Mouse (Mus musculus) fibroblast of lung, adult 2 months (primary cell): ENCODE results near the gene Lrrk1.

Source experiments
- DNase-seq: peaks from one replicate; pipeline ENCODE4 v3.0.0-alpha.2; 2011; ENCODE audit warnings: low read depth

Lrrk1 gene

GRCm38 (mm10) chr7:66301486-66301885, 86.7 kb downstream of the Lrrk1 start:
- DNase-seq: no peak

- DNase-seq: no peak
Measured at GRCm38 (mm10) chr7:66300680-66301079, 87.5 kb downstream of the Lrrk1 start.

DNA sequence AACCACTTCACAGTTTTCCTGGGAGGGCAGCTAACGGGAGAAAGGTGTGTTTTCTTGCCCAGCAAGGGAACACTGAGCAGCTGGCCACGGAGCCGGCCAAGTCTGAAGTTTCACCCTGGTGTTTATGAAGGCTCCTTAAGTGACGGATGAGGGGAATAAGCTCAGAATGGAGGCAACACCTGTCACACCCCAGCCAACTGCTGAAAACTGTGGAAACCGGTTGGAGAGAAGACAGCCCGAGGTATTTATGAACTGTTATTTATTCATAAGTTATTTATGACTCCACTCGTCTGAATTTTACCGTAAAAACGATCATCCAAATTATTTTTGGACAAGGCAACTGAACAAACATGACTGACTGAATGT, 90.5 kb downstream of the Lrrk1 start:
- no peak for DNase-seq

DNA sequence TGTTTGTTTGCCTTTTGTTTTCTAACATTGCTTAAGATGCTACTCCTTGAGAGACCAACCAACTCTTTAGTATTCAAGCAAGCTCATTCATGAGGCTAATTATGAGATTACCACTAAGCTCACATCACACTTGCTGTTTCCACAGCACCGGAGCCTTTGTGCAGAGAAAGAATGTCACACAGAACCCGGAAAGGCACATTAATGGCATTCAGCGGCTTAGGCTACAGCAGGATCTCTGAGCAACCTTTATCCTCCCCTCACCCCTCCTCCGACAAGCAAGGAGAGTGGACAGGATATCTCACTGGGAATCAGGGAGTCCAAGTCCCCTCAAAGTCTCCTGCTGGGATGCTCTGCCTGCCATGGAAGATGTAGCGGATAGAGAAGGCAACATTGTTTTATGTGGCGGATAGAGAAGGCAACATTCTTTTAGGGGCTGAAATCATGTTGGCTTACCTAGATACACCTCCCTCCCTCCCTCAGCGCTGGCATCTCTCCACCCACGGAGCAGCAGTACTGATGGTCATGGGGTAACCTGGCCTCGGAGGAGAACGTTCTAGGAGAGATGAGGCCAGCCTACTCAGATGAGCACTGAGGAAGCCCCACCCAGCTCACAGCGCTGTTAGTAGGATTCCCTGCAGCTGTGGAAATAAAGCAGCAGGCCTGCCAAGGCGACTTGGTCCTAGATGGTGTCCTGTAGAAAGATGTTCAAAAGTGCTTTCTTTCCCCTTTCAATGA, 91.1 kb downstream of the Lrrk1 start:
- no peak for DNase-seq

GRCm38 (mm10) chr7:66292552-66293376, 95.4 kb downstream of the Lrrk1 start:
- peak; percentile 51 for DNase-seq

GRCm38 (mm10) chr7:66292010-66292409, 96.1 kb downstream of the Lrrk1 start:
- no peak for DNase-seq

- DNase-seq: no peak
Measured at GRCm38 (mm10) chr7:66282984-66283612, 105.1 kb downstream of the Lrrk1 start.

GRCm38 (mm10) chr7:66282265-66282664, 105.9 kb downstream of the Lrrk1 start:
- DNase-seq: no peak

- DNase-seq: no peak
Measured at GRCm38 (mm10) chr7:66278001-66278400, 110.1 kb downstream of the Lrrk1 start.

GRCm38 (mm10) chr7:66273494-66273893, 114.7 kb downstream of the Lrrk1 start:
- no peak for DNase-seq

DNA sequence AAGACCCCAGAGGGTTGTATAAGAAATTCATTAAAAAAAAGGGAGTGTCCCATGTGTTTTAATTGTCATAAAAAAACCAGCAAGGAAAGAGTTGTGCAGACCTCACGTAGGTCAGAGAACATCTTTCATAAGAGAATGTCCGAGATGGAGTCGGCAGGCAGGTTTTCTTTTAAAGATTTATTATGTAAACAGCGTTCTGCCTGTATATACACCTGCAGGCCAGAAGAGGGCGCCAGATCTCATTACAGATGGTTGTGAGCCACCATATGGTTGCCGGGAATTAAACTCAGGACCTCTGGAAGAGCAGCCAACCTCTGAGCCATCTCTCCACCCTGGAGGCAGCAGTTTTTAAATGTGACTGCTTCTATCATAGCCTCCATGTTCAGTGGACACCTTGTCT, 116.9 kb downstream of the Lrrk1 start:
- DNase-seq: no peak

DNA sequence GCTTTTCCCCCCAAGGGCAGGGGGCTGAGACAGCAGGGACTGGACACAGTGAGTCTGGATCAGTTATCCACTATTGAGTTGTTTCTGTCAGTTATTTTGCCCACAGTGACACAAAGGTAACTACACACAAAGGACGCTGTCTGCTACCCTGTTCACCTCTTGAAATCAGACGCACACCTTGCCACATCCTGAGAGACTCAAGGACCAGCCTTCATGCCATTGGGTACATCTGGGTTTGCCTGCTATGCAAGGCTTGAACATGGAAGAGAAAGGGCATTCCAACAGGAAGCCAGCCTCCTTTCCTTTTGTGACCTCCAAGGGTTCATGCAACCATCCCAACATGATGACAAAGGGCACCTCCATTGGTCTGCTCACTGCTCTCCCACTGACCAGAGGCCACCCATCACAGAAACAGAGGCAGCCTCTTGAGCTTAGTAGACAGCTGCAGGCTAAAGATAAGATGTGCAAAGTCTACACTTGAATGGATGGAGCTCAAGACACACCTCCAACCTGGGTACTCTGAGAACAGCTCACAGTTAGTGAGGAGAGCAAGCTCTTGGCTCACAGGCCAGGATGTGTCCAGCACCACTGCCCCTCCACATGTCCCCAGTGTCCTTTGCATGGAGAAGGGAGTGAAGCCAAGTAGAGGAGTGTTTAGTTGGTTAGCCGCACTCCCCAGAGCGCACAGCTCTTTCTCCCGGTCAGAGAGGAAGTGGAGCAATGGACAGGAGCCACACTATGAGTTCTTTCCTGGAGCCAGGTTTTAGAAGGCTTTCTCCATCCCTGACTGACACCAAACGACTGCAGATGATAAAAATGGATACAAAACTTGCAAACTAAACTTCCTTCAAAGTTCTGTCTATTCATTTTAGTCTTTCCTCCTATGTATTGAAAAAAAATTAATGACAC, 121.0 kb downstream of the Lrrk1 start:
- no peak for DNase-seq

DNA sequence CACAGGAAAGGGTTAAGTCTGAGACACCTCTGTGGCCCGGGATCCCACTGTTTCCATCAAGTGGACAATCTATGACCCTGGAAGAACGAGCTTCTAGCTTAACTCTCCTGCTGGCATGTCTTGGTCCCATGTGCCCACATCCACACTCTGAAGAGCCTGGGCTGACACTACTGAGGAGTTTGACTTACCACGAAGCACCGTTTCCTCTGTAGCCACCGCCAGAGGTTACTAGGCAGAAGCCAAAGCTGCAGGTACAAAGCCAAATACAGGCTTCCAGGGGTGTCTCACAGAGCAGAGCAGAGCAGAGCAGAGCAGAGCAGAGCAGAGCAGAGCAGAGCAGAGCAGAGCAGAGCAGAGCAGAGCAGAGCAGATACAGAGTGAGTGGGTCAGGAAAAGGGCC, 124.7 kb downstream of the Lrrk1 start:
- no peak for DNase-seq

DNA sequence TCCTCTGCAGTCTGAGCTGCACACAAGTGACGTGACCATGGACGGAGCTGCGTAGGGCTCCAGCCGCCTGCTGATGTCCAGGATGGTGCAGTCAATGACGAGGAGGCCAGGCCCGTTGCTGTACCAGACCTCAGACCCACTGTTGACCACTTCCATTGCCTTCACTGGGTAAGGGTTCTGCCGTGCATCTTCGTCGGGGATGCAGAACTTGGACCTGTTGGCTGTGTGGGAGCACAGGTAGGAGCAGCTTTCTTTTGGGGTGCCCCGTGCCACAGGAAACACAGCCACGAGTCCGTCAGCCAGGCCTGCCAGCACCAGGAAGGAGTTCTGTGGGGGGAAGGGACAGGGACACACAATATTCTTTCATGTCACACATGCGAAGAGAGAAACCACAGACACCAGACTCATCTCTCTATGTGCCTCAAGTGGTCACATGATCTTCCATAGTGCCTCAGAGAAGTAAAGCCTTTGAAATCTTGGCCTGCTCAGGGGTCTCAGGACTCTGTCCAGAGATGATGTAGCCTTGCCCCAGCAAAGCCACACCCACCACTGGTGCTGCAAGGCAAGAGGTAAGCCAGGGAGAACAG, 125.5 kb downstream of the Lrrk1 start:
- DNase-seq: no peak

- no peak for DNase-seq
Measured at GRCm38 (mm10) chr7:66260763-66261390, 127.3 kb downstream of the Lrrk1 start.

- DNase-seq: no peak
Measured at GRCm38 (mm10) chr7:66260295-66260694, 127.9 kb downstream of the Lrrk1 start.

DNA sequence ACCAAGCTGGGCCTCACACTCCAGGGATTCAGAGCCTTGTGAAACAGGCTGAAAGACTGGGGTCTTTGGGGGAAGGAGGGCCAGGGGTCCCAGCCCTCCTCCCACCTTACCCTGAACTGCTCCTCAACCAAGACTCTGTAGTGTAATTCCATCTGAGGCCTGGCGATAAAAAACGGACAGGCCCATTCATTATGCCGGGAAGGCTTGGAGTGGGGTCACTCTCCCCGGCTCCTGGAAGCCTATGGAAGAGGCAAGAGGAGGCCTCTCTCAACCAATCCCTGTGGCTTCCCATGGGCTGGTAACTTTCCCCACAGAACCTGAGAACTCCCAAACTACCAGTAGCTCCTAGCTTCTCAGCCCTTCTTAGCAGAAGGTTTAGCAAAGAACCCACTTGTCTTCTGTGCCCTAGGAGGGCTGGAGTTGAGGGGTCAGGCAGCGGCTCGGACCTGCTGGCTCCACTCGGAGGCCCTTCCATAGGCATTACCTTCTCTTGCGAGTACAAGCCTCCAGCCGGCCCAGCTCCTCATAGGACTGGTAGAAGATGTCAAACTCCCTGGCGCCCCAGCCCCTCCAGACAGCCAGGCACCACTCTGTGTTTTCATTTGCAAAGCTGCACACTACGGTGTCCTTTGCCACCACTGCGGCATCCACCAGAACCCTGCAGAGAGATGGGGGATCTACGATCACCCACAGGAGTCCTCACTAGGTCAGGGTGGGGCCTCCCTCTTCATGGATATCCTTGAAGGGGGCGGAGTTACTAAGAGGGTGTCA, 128.5 kb downstream of the Lrrk1 start:
- DNase-seq: no peak

DNA sequence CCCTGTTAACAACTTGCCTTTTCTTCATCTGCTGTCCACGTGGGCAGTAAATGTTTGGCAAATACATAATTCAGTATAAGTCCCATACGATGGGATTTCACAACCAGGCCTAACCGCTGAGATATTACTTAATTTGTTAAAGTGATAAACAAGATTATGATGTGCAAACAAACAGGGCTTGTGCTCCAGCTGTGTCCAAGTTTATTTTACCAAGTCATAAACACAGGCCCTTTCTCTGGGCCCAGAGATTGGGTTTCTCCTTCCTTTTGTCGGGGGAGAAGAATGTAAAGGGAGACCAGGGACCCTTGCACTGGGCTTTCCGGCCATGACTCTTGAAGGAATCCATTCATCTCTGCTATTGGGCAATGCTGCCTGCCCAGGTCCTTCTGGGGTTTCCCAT, 129.2 kb downstream of the Lrrk1 start:
- DNase-seq: no peak

- no peak for DNase-seq
Measured at GRCm38 (mm10) chr7:66257232-66257631, 130.9 kb downstream of the Lrrk1 start.

GRCm38 (mm10) chr7:66256441-66256840, 131.7 kb downstream of the Lrrk1 start:
- no peak for DNase-seq
